Mouse (Mus musculus) layer of hippocampus, postnatal 25 days (tissue): ENCODE measurements around the gene Slx1b. TPM values are rescaled to one million over a fixed set of nuclear protein-coding genes. Genes with fewer than 3 reads are reported as not detected.

Experiments
- DNase-seq, 2 experiments: peaks; one replicate each; pipeline ENCODE4 v3.0.0; 2022; ENCODE audit warnings: mixed read lengths in 2 of 2, low spot score in 1 of 2; ENCODE audit errors: extremely low spot score in 1 of 2
- total RNA-seq, 2 experiments: library from RNA; stranded (reverse); gene quantifications; 2 replicates each; pipeline ENCODE4 v1.2.3; 2021

Slx1b gene
- total RNA-seq, 2 experiments from 2014 or later: 16.4 to 19.4 TPM

DNA sequence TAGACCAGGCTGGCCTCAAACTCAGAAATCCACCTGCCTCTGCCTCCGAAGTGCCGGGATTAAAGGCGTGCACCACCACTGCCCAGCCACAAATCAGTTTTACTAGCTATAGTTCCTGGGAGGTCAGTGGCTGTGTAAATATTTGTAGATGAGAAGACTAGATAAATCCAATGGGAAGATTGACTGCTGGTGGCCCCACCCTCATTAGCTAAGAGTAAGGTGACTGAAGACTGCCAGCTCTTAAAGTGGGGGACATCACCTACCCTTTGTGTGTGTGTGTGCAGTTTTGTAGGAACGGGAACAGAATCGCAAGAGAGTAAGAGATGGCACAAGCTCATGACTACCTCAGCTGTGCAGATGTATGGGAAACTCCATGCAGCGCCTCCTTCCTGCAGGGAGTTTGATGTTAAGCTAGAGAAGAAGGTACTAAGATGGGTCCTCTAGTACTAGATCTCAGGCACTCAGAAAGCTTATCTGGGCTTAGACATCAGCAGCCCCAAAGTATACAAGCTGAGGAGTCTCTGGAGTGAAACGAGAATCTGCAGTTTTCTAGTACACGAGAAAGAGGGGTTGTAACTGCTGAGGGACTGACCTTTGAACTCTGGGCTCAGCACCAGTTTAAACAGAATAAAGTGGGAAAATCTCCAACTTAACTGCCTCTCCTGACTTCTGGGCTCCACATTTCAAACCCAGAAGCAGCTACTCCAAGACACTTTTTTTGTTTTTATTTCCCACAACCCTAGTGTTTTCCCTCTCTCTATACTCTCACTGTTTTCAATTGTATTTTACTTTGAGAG lies 16.8 kb downstream of the Slx1b start:
- no peak for DNase-seq

- no peak for DNase-seq
Observed at GRCm38 (mm10) chr7:126676631-126677220, 18.9 kb downstream of the Slx1b start.

GRCm38 (mm10) chr7:126676207-126676606 lies 19.4 kb downstream of the Slx1b start, which contains the start of gene Sult1a1:
Gene Sult1a1, minus strand, starts transcription at chr7:126676432.
- no peak for DNase-seq

DNA sequence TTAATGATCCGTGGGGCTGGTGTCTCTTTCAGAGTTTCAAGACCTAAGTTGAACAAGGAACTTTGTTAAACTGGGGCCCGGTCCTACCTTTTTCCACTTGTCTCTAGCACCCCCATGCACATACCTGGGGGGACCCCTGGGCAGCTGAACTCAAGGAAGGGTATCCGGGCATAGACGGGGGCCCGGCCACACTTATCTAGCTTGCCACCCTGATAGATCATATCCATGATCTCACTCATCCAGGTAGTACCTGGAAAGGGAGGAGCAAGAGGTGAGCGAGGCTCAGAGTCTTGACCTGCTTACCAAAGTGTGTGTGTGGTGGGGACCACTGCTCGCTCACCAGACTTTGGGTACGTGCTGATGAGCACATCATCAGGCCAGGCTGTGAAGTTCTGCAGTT lies 20.5 kb downstream of the Slx1b start:
- DNase-seq: no peak

DNA sequence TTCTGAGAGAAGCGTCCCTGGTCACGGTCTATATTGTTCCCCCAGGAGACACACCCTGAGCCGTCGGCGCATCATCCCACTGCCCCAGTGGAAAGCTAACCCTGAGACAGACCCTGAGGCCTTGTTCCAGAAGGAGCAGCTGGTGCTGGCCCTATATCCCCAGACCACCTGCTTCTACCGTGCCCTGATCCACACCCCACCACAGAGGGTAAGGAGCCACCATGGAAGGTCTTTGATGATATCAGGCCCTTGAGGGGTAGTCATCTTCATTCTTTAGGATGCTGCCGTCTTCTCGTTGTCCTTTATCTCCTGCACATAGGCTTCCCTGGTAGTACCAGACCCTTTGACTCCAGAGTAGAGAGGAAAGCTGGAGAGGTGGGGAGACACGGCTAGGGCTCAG lies 23.5 kb downstream of the Slx1b start:
- no peak for DNase-seq

DNA sequence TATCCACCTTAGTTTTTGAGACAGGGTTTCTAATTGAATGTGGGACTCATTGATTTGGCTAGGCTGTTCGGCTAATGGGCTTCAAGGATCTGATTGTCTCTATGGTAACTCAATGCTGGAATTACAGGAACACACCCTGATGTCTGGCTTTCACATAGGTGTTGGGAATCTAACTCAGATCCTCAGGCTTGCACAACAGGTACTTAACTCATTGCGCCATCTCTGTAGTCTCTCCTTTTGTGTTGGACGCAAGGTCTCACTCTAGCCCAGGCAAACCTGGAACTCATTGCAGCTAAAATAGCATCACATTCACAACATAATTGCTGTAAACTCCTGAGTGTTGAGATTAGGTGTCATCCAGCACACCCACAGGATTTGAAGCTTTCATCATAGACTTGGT lies 25.4 kb downstream of the Slx1b start:
- no peak for DNase-seq

GRCm38 (mm10) chr7:126668452-126668851 lies 27.1 kb downstream of the Slx1b start:
- DNase-seq: no peak

- DNase-seq: no peak
Observed at GRCm38 (mm10) chr7:126667495-126668090, 28.0 kb downstream of the Slx1b start.

GRCm38 (mm10) chr7:126665269-126665668 lies 30.3 kb downstream of the Slx1b start:
- DNase-seq: no peak

DNA sequence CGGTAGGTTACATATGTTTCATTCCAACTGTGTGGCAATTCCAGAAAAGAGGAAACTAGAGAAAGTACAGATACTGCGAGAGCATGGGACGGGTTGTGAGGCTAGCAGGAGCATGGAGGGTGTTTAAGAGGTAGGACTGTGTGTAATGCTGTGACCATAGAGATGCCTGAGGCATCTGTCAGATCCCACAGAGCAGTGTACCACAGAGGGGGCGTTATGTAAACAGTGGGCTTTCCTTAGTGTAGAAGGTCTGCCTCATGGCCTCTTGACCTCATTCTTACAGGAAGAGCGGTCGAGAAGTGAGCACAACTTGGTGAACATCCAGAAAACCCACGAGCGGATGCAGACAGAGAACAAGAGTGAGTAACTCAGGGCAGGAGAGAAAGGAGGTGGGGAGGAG lies 31.9 kb downstream of the Slx1b start:
- DNase-seq: no peak

GRCm38 (mm10) chr7:126659771-126660170 lies 35.8 kb downstream of the Slx1b start:
- DNase-seq: no peak

GRCm38 (mm10) chr7:126657522-126657921 lies 38.1 kb downstream of the Slx1b start:
- no peak for DNase-seq

DNA sequence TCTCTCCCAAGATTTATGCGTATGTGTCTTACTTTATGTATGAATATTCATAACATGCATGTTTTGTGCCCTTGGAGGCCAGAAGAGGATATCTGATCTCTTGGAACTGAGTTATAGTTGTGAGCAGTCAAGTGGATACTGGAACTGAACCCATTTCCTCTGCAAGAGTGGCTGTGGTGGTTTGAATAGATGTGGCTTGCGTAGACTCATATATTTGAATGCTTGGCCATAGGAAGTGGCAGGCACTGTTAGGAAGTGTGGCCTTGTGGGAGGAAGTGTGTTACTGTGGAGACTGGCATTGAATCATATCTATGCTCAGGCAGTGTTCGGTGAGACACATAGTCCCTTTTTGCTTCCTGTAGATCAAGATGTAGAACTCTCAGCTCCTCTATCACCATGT lies 39.9 kb downstream of the Slx1b start:
- no peak for DNase-seq

DNA sequence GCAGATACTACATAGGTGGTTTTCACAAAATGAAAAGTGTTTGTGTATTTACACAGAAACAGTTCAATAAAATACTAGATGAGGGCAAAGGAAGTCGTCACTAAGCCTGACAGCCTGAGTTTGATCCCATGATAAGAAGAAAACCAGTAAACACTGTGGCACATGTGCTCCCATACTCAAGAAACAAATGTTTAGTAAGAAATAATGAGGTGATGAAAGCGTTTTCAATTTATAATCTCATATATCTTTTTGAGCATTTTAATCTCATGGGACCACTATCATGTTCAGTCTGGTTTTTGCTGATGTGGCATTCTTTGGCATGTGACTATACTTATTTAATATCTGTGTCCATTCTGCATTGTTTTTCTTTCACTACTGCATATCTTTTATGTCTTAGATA lies 41.6 kb downstream of the Slx1b start:
- DNase-seq: no peak

- no peak for DNase-seq
Observed at GRCm38 (mm10) chr7:126650852-126651251, 44.7 kb downstream of the Slx1b start.

- DNase-seq: peak; percentile 89 to 95
Observed at GRCm38 (mm10) chr7:126649231-126650051, 46.1 kb downstream of the Slx1b start, which contains the start of gene Sgf29. Gene Sgf29, plus strand, starts transcription at chr7:126649309.

- DNase-seq: no peak
Observed at GRCm38 (mm10) chr7:126648486-126648885, 47.1 kb downstream of the Slx1b start.

DNA sequence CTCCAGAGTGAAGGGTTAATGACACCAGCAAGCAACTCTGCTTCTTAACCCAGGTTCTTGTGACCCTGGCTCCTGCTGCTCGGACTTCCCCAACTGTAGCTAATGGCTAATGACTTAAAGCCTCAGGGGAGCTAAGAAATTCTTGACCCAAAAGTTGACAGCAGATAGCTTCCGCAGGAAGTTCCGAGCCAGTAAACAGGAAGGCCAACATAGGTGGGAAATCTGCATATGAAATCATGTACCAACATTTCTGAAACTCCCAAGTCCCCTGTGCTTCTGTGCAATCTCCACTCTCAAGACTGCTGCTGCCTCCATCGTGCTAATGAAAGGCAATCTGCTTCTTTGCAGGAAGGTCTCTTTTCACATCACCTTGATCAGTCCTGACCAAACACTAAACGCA lies 49.9 kb downstream of the Slx1b start:
- no peak for DNase-seq

GRCm38 (mm10) chr7:126644914-126645313 lies 50.7 kb downstream of the Slx1b start:
- DNase-seq: no peak

DNA sequence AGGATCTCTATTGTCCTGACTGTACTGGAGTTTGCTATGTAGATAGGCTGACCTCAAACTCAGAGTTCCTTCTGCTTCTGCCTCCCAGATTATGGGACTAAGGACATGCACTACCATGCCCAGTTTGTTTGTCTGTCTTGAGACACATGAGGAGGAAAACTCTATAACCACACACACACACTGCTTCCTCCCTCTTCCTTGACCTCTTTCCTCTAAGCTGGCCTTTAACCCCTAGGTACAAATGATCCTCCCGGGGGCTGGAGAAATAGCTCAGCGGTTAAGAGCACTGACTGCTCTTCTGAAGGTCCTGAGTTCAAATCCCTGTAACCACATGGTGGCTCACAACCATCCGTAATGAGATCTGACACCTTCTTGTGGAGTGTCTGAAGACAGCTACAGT lies 51.2 kb downstream of the Slx1b start:
- DNase-seq: no peak

DNA sequence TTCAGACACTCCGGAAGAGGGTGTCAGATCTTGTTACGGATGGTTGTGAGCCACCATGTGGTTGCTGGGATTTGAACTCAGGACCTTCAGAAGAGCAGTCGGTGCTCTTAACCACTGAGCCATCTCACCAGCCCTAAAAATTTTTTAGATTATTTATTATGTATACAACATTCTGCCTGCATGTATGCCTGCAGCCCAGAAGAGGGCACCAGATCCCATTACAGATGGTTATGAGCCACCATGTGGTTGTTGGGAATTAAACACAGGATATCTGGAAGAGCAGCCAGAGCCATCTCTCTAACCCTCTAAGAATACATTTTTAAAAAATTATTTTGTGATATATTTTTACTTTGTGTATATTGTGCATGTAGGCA lies 52.4 kb downstream of the Slx1b start:
- peak in 1 of 2 experiments; percentile 22 for DNase-seq
